Mouse (Mus musculus) testis, postnatal 14 days (tissue): ENCODE measurements around the gene Mif4gd.
A peak's percentile ranks its signal among the peaks of the same experiment; 100 is the strongest.
"Not testable (repeated sequence)": the region's sequence is repeated elsewhere in the genome, so short reads cannot be mapped to it uniquely, and the experiment has no call there.

ENCODE experiments used
- DNase-seq: peaks from one replicate; pipeline ENCODE4 v3.0.0; 2021; ENCODE audit warnings: low spot score

Gene Mif4gd

DNA sequence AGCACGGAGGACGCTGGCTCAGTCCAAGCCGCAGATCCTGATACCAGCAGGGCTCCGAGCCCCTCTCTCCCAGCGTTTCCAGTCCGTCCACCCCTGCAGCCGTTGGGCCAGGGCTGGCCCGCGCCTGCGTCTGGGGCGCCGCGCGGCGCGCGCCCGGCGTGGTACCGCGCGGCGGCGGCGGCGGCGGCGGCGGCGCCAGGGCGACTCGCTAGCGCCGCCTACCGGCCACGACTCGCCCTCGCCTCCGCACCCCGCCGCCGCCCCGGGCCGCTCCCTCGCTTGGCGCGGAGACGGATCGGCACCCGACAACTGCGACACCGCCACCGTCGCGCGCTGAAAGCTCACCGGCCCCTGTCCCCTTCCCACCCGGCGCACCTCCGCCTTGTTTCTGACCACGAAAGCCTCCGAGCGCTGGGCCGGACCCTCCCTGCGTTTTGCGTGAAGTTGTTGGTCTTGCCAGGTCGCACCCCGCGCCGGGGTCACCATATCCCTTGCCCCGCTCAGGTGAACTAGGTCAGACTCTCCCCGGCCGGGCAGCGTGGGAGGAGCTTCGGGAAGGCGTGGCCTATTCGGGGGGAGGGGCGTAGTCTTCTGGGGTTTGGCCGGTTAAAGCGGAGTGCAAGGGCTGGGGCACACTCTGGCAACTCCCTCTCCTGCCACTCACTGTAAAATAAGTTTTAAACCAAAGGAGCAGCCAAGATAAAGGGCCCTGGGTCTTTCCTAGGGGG is at the start of gene Mif4gd:
Mif4gd (minus strand) TSS at position 560 of the 728 bp plus-strand sequence.
- DNase-seq, result peak; percentile 91

DNA sequence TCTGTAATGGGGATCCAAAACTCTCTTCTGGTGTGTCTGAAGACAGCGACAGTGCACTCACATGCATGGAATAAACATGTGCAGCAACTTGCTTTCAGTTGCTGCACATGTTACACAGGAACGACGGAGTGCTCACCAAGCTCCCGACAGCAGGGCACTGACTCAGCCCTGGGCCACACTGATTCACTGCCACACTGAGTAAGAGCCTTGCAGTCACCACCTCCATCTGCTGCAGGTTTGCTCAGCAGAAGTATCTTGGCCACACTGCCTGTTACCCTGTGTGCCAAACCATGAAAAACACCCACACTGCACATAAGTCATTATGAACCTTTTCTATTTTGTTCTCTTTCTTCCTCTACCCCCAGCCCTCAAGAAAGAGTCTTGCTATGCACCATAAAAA is 47.6 kb upstream of the Mif4gd start:
- no peak for DNase-seq

DNA sequence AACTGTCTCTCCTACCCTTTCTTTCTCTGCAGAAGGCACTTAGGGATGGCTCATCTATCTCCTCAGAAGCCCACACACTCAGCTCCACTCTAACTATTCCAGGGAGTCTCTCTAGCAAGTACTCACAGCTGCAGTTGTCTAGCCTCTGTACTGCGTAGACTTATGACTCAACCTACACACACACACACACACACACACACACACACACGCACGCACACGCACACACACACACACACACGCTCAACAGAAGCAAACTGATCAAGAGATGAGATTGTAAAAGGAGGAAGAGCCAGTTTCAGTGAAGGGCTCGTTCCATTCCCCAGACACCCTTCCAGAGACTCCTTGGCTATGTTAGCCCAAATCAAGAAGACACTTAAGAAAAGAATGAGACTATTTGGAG is 45.8 kb upstream of the Mif4gd start:
- no peak for DNase-seq

DNA sequence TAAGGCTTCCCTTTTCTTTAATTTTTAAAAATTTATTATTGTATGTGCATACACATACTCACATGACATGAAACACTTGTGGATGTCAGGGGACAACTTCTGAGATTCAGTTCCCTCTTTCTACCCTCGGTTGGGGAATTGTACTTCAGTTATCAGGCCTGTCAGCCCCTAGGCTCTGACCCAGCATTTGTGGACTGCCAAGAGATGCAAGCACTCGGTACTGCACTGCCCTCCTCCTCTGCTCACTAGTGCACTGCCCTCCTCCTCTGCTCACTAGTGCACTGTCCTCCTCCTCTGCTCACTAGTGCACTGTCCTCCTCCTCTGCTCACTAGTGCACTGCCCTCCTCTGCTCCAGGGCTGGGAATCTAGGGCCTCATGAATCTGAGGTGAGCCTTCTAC is 41.4 kb upstream of the Mif4gd start:
- no peak for DNase-seq

DNA sequence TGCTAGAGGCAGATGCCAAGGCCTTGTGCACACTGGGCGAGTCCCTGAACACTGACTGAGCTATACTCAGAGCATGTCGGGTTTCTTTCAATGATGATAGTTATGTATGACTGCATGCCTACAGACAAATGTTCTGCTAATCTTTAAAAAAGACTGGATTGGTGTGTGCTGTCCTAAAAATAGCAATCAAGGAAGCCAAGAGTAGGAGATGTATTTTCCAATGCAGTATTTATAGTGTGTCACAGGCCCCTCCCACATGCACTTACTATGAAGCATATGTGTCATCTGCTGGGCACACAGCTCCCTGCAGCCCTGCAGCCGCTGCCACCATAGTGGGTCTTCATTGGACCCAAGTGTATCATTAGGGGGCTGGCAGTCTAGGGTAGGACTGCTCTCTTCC is 40.4 kb upstream of the Mif4gd start:
- no peak for DNase-seq

DNA sequence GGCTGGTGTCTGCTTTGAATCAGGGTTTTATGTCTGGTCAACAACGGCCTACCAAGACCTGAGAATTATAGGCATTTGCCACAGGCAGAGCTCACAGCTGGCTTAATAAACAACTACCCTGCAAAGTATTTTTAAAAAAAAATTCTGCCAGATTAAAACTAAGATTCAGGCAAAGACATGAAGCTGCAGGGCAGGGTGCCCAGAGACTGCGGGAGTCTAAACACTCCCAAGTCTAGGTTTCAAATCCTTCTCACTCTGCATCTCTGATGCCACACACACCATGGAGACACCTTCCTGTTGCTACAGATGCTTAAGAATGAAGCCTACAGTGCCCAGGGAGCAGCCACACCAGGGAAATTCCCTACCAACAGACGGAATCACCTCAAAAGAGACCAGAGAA is 38.9 kb upstream of the Mif4gd start:
- no peak for DNase-seq

DNA sequence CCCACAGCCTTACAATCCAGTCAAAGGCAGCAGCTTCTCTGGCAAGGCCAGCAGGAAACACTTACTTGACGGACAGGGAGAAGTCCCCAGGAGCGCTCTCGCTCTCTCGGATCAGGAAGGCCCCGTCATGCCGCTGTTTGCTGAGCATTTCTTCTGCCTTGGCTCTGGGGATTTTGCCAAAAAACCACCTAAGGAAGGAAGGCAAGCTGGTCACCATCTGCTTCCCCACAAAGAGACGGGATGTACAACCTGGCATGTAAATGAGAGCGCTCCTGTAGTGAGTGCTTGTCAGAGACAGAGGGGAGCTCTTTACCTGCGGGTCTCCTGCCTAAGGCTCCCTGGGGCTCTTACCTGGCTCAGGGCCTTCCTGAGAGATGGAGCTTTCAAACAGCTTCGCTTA is 36.9 kb upstream of the Mif4gd start:
- DNase-seq, result no peak

DNA sequence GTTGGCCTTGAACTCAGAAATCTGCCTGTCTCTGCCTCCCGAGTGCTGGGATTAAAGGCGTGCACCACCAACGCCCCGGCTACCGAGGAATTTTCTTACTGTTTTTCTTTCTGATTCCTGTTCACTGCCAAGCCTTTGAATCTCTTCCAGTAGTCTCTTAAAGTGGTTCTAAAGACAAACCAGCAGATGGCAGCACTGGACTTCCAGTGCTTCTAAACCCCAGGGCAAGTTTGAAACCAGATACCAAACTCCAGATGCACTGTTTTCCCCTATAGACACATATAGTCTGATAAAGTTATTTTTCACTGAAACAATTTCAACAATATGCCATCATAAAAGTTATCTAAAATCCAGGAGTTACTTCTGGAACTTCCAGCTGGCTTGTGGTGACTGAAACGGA is 34.7 kb upstream of the Mif4gd start:
- DNase-seq, result no peak

DNA sequence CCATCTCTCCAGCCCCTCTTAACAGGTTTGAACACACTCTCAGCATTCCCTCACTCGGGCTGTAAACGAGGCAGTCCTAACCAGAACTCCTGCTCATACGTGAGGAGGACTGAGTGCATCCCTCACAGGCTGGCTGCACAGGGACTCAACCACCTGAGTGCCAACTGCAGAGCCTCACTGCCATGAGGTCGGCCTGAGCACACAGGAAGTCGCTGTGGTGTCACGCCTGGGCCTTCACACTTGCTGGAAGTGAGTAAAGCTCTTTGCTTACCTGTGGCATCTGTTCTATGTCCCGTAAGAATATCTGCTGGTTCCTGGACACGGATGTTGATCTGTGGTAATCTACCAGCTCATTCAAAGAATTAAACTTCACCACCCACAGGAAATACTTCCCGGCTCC is 33.7 kb upstream of the Mif4gd start:
- DNase-seq, result no peak

DNA sequence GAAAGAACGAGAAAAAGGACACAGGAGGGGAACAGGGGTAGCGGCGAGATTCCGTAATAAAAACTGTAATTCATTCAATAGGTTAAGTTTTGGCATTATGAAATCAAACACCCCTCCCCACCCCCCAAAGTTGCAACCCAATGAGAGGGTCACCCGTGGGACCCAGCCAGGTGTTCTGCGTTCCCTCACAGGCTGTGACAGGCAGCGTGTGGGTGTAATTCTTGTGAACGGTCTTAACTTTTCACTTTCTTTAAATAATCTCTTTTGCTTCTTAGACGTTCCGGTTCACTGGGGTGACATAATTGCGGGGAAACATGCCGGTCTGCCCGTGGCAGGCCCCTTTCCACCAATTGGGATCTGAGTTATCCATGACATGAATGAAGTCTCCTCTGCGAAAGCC is 32.7 kb upstream of the Mif4gd start:
- DNase-seq, result not testable (repeated sequence)

DNA sequence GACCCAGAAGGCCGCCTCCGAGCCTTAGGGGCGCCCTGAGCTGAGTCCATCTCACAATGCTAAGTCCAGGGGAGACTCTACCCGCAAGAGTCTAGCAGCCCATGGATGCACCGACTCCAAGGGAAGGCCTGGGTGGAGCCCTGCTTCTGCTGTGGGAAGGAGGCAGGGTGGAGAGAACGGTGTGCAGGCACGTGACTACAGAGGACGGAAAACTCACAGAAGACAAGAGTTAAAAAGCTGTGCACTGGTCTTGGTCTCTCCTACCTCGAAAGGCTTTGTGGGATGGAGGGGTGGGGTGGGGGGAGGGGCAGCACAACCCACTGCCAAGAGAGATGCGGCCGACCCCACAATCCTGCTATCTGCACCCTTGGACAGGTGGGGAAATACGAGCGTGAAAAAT is 31.5 kb upstream of the Mif4gd start:
- no peak for DNase-seq

DNA sequence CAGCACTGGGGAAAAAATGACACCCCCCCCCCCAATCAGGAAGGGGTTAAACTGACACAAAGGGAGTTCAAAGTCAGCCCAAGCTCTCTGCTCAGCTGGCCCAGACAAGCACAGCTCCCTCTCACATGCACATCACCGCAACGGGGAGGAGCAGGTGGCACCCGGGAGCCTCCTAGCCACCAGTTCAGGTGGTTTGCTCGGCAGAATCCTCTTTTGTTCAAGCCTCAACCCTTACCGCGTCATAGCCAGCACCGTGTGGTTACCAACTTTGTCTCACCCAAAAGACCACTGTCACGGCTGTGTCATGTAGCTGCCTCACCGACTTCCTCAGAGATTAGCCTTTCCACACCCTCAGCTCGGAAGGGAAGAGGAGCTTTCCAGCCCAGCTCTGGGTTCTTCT is 30.5 kb upstream of the Mif4gd start:
- no peak for DNase-seq

DNA sequence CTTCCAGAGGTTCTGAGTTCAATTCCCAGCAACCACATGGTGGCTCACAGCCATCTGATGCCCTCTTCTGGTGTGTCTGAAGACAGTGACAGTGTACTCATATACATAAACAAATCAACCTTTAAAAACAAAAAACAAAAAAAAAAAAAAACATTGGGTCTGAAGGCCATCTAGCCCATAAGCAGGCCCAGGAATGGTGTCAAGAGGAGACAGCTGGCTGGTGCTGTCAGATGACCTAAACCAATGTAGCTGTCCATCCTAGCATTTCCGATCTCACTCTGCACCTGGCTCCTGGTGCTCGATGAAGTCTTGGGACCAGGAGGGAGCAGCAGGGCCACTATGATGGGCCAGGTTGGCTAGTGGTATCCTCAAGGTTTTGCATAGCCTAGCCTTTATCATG is 29.9 kb upstream of the Mif4gd start:
- DNase-seq, result no peak

DNA sequence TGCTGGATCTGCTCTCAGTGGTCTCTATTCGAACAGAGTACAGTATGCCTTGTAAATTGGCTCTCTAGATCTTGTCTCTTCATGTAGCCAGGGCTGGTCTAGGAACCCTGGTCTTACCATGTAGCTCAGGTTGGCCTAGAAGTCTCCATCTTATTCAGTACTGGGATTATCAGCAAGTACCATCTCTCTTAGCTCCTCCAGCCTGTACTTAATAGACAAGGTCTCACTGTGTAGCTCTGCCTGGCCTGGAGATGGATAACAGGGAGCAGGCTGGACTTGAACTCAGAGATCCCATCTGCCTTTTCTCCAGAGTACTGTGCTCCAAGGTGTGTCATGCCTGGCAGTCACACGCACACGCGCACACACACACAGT is 28.9 kb upstream of the Mif4gd start:
- DNase-seq, result no peak

DNA sequence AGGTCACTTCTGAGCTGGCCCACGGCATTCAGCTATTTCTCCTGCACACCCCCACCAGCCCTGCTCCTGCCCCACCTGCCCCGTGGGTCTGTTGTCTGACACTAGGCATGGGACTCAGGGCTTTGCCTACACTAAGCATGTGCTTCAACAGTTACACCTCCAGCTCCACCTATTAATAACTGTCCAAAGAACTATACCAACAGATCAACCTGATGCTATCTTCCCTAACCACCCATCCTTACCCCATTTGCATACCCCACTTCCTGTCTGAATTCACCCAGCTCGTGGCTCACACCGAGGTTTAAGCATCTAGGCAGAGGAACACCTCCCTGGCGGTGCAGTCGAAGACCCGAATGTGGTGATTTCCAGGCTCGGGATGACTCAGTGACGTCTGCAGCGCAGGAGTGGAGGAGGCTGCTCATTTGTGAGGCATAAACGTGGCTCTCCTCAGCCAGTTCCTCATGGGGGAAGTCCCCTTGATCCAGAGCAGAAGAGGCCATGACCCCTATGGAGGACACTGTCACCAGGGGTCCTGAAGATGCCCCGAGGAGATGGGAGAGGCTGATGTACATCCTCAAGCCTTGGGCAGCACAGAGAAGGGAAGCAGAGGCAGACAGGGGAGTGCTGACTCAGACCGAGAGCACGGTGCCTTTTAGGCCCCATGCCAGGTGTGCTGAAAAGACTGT is 28.4 kb upstream of the Mif4gd start:
- DNase-seq, result no peak

DNA sequence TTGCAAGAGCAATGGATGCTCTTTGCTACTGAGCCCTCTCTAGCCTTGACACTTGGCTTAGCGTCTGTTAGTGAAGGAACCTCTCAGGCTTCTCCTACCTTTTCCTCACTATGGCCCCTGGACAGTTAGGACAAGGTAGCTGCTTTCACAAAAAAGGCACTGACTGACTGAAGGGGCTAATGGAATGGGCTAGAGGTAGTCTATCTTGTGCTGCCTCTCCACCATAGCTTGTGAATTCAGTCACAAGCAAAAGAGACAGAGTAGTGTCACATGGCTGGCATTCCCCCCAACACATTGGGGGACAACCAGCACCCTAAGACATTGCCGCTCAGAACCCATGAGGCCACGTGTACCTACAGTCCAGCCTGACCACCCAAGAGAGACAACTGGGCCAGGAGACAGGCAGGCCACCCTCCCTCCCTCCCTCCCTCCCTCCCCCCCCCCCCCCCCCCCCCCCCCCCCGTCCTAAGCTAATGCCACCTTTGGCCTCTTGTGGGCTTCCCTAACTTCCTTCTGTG is 27.6 kb upstream of the Mif4gd start:
- DNase-seq, result no peak

DNA sequence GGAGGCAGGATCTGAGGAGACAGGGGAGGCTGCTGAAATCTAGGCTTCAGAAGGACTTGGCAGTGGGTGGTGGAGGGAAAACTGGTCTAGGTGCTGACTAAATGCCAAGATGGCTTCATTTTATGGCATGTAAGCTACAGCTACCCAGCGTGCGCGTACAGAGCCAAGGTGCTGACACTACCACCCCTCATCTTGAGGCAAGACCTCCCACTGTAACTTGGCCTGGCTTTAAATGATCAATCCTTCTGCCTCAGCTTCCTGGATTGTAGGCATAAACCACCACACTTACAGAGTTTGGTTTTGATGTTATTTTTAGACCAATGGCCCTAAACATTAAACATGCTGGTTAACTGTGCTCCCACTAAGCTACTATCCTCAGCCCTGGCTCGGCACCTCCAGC is 26.8 kb upstream of the Mif4gd start:
- DNase-seq, result no peak

DNA sequence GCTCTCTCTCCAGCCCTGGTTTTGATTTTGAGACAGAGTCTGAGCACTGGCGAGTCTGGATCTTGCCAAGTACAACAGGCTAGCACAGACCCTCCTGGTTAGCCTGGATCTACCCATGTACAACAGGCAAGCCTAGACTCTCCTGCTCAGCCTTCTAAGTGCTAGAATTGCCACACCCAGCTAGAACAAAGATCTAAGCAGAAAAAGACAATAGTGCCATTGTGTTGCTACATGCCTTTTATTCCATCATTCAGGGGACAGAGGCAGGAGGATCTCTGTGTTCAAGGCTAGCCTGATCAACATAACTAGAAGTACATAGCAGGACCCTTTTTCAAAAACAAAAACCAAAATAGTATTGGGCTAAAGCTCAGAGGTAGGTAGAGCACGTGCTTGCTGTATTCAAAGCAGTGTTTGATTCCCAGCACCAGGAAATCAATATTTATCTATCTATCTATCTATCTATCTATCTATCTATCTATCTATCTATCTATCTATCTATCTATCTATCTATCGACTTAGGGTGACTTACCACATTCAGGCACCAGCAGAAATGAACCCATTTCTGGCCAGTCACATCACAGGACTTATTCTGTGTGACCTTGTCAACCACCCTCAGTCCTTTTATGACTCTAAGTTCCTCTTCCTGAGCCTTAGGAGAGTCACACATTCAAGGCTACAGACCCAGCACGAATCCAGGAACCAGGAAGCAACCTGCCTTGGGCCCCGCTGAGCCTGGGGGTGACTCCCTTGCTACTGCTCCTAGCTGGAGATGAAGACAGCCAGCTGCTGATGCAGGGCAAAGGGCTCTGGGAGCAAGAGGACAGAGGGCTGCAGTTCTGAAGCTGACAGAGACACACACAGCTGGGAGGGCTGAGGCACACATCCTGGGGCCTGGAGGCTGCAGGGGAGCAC is 26.0 kb upstream of the Mif4gd start:
- DNase-seq, result no peak

DNA sequence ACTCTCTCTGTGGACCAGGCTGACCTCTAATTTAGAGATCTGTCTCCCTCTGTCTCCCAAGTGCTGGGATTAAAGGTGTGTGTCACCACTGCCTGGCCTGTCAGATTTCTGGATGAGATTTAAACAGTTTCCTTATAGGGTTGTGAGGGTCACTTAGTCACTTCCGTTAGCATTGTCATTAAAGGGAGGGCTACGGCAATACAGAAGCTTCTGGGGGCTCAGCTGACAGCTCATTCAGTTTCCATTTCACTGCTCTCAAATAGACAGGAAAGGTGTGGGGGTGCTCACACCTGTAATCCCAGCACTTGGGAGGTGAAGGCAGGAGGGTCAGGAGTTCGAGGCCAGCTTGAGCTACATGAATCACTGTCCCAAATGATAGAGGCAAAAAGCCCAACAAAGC is 24.2 kb upstream of the Mif4gd start:
- no peak for DNase-seq

DNA sequence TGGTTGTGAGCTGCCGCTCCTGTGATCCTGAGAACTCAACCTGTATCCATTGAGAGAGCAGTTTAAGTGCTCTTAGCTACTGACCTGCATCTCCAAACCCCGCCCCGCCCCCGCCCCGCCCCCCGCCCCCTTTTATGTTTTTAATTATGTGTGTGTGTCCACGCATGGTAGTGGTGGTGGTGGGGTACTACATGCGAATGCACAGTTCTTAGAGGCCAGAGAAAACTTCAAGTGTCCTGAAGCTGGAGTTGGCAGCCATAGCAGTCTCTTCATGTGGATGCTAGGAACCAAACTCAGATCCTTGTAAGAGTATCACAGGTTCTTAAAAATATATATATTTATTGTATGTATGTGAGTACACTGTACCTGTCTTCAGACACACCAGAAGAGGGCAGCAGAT is 22.7 kb upstream of the Mif4gd start:
- DNase-seq, result no peak

DNA sequence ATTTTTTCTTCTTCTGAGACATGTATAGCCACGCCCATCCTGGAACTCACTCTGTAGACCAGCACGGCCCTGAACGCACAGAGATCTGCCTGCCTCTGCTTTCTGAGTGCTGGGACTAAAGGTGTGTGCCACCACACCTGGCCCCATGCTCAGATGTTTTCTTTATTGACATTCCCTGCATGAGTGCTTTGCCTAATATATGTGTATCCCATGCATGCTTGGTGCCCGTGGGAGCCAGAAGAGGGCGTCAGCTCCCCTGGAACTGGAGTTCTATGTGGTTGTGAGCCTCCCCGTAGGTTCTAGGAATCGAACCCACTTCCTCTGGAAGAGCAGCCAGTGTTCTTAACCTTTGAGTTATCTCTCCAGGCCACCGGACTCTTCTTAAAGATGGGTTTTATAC is 22.3 kb upstream of the Mif4gd start:
- no peak for DNase-seq

DNA sequence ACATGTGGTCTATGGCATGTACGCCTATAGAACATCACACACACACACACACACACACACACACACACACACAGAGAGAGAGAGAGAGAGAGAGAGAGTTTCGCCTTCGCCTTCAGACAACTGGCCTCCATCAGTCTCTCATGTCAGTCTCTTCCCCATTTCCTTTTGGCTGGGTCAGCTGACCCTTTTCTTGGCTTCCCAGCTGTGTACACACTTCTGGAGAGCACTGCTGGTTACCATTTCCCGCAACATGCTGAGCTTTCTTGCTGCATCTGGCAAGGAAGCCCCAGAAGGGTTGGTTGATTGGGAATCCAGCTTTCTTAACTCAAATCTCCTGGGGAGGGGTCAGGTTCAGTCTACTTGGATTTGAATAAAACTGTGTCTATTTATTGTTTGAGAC is 21.3 kb upstream of the Mif4gd start:
- DNase-seq, result no peak

DNA sequence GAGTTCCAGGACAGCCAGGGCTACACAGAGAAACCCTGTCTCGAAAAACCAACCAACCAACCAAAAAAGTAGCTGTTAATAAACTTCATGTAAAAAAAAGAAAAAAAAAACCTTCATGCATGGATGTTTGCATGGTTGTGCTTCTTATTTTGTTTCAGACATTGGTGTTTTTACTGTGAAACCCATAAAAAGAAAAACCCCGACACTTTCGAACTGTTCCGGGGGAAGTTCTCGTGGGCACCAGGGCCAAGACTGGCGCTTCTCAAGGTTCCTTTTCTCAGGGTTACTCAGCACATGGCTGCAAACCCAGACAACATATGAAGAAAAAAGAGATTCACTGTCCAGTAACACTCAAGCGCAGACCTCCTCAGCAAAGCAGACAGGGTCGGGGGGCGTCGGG is 20.1 kb upstream of the Mif4gd start:
- no peak for DNase-seq
